Mouse (Mus musculus): ENCODE measurements around the gene Pros1.
A peak's percentile ranks its signal among the peaks of the same experiment; 100 is the strongest.

The Pros1 gene

GRCm38 (mm10) chr16:62861455-62861854 lies 7.3 kb downstream of the Pros1 start:
- DNase-seq, result no peak

- DNase-seq, result no peak
Measured at GRCm38 (mm10) chr16:62872688-62873117, 18.6 kb downstream of the Pros1 start.

- no peak for DNase-seq
Measured at GRCm38 (mm10) chr16:62873180-62873579, 19.1 kb downstream of the Pros1 start.

GRCm38 (mm10) chr16:62874065-62874464 lies 20.0 kb downstream of the Pros1 start:
- DNase-seq, result no peak

GRCm38 (mm10) chr16:62895824-62896223 lies 41.7 kb downstream of the Pros1 start:
- no peak for DNase-seq

GRCm38 (mm10) chr16:62911364-62911763 lies 57.3 kb downstream of the Pros1 start:
- no peak for DNase-seq

GRCm38 (mm10) chr16:62912246-62912645 lies 58.1 kb downstream of the Pros1 start:
- DNase-seq, result no peak

GRCm38 (mm10) chr16:62915530-62915929 lies 61.4 kb downstream of the Pros1 start:
- DNase-seq, result no peak

GRCm38 (mm10) chr16:62922245-62922644 lies 68.1 kb downstream of the Pros1 start:
- DNase-seq, result no peak

GRCm38 (mm10) chr16:62931341-62931740 lies 77.2 kb downstream of the Pros1 start:
- DNase-seq, result no peak

GRCm38 (mm10) chr16:62936316-62936715 lies 82.2 kb downstream of the Pros1 start:
- no peak for DNase-seq

GRCm38 (mm10) chr16:62940388-62941003 lies 86.4 kb downstream of the Pros1 start:
- peak; percentile 63 to 80 for DNase-seq

GRCm38 (mm10) chr16:62941763-62942162 lies 87.7 kb downstream of the Pros1 start:
- DNase-seq, result peak; percentile 28 to 32

- DNase-seq, result no peak
Measured at GRCm38 (mm10) chr16:62942418-62943410, 88.6 kb downstream of the Pros1 start.

GRCm38 (mm10) chr16:62958485-62958884 lies 104.4 kb downstream of the Pros1 start:
- DNase-seq, result no peak

GRCm38 (mm10) chr16:62964361-62964763 lies 110.3 kb downstream of the Pros1 start:
- no peak for DNase-seq

- no peak for DNase-seq
Measured at GRCm38 (mm10) chr16:62971673-62972332, 117.7 kb downstream of the Pros1 start.

- DNase-seq, result peak; percentile 53
Measured at GRCm38 (mm10) chr16:62974926-62975325, 120.8 kb downstream of the Pros1 start.

Measured in cerebellum, adult 18-20 months (tissue).